Mouse (Mus musculus) limb, embryonic 11.5 days (tissue): ENCODE measurements around the gene Rdx. TPM values are rescaled to one million over a fixed set of nuclear protein-coding genes. Genes with fewer than 3 reads are reported as not detected.

Source experiments
- ATAC-seq: fragments of 200-750 bp; cut with Nextera tagmentation; 2 replicates; pipeline ENCODE4 v1.8.0; 2017; ENCODE audit warnings: low read depth; ENCODE audit not compliant: insufficient number of reproducible peaks, low FRiP score, low TSS enrichment
- DNase-seq: peaks from one replicate; pipeline ENCODE4 v3.0.0-alpha.2; 2015; ENCODE audit warnings: low spot score
- H3K27ac ChIP-seq: fragments of 300-500 bp; sonication (generic); replicated peaks from 2 replicates; pipeline ENCODE4 v1.5.1; 2014; ENCODE audit warnings: low read depth, mild to moderate bottlenecking, low read length
- H3K27me3 ChIP-seq: fragments of 300-500 bp; sonication (generic); 2 replicates; pipeline ENCODE4 v1.6.1; 2014; ENCODE audit warnings: mild to moderate bottlenecking, low read length, mixed read lengths; ENCODE audit not compliant: control insufficient read depth, insufficient read depth
- H3K36me3 ChIP-seq: fragments of 300-500 bp; sonication (generic); 2 replicates; pipeline ENCODE4 v1.6.1; 2014; ENCODE audit warnings: mild to moderate bottlenecking, low read length, moderate library complexity, mixed read lengths; ENCODE audit not compliant: control insufficient read depth, insufficient read depth
- H3K4me1 ChIP-seq: fragments of 300-500 bp; sonication (generic); 2 replicates; pipeline ENCODE4 v1.6.1; 2014; ENCODE audit warnings: low read length, mixed read lengths; ENCODE audit not compliant: control insufficient read depth, insufficient read depth
- H3K4me2 ChIP-seq: fragments of 300-500 bp; sonication (generic); 2 replicates; pipeline ENCODE4 v1.6.1; 2014; ENCODE audit warnings: low read depth, mild to moderate bottlenecking, moderate library complexity; ENCODE audit not compliant: severe bottlenecking
- H3K4me3 ChIP-seq: fragments of 300-500 bp; sonication (generic); 2 replicates; pipeline ENCODE4 v1.5.1; 2014; ENCODE audit warnings: low read depth, low read length
- H3K9ac ChIP-seq: fragments of 300-500 bp; sonication (generic); 2 replicates; pipeline ENCODE4 v1.6.1; 2014; ENCODE audit warnings: mild to moderate bottlenecking, low read length
- H3K9me3 ChIP-seq: fragments of 300-500 bp; sonication (generic); 2 replicates; pipeline ENCODE4 v1.6.1; 2016; ENCODE audit warnings: low read length; ENCODE audit not compliant: control insufficient read depth
- WGBS: fragments of 180-500 bp; shearing (Covaris S2); extraction: QIAGEN DNeasy Blood & Tissue Kit; methylation state at CpG from one replicate; pipeline ENCODE4 v1.1.7; 2014; 5-methylcytosine and 5-hydroxymethylcytosine counted together
- polyA plus RNA-seq: library from polyadenylated mRNA; unstranded; fragments of >200 nt; fragmentation: Nextera tagmentation; extraction: Ambion mirVana; gene quantifications from 2 replicates; pipeline ENCODE4 v1.2.1, GENCODE M21; 2014

The Rdx gene
- polyA plus RNA-seq, 1 experiment from 2014 or later, result 198 TPM

DNA sequence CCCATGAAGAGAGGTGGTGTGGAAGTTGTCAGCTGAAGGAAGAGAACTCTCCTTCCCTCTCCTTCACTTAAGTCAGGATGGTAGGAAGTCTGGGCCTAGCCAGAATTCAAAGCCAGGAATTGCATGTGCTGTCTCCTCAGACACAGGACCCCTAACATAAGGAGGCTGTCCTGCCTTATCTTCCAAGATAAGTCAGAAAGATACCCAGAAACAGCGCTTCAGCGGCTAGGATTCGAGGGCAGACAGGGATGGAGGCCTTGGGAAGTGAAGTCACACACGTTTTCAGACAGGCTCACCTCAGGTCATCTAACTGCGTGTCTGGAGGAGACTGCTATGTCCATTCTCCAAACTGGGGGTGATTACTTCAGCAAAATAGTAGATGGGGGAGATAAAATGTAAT lies 47.0 kb downstream of the Rdx start:
- 86% methylated on average over 5 of the region's 5 CpGs for WGBS
- no peak for ATAC-seq

GRCm38 (mm10) chr9:52094471-52094980 lies 47.6 kb downstream of the Rdx start:
- DNase-seq, result no peak
- no peak overlapping the region for H3K9ac ChIP-seq
- H3K27ac ChIP-seq, result no peak overlapping the region
- H3K27me3 ChIP-seq, result no peaks in the 10 kb centered on the region
- no peak overlapping the region for H3K4me2 ChIP-seq
- no peak for ATAC-seq
- no peaks in the 10 kb centered on the region for H3K4me1 ChIP-seq
- no peaks in the 10 kb centered on the region for H3K36me3 ChIP-seq
- WGBS, result 89% methylated on average over 10 of the region's 10 CpGs
- H3K9me3 ChIP-seq, result no peaks in the 10 kb centered on the region
- H3K4me3 ChIP-seq, result no peak overlapping the region

More for the DNA sequence above, 47.0 kb downstream of the Rdx start:
- Histone ChIP-seq H3K4me3 (no peak overlapping the region), H3K27me3 (no peaks in the 10 kb centered on the region), H3K4me2 (no peak overlapping the region), H3K9me3 (no peaks in the 10 kb centered on the region), H3K4me1 (no peaks in the 10 kb centered on the region), H3K36me3 (no peaks in the 10 kb centered on the region), H3K9ac (no peak overlapping the region), H3K27ac (no peak overlapping the region)
- no peak for DNase-seq

DNA sequence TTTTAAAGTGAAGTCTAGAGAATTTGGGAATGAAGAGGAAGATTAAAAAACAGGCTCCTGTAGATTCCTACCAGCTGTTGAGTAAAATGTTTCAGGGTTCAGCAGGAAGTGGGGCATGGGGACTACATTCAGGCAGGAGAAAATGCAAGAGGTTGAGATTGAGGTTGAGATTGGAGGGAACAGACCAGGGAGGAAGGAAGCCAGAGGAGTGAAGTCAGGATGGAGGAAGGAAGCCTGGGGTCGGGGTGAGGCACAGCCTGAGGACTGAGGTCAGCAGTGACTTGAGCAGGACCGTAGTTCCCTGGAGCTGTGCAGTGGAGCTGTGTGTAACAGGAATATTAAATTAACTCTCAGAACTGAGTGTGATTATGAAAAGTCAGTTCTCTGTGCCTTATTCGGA lies 48.7 kb downstream of the Rdx start:
- no peaks in the 10 kb centered on the region for H3K36me3 ChIP-seq
- DNase-seq, result no peak
- no peaks in the 10 kb centered on the region for H3K4me1 ChIP-seq
- ATAC-seq, result no peak
- H3K4me3 ChIP-seq, result no peak overlapping the region
- H3K27me3 ChIP-seq, result no peaks in the 10 kb centered on the region
- H3K4me2 ChIP-seq, result no peak overlapping the region
- no peaks in the 10 kb centered on the region for H3K9me3 ChIP-seq
- WGBS, result 79% methylated on average over 3 of the region's 3 CpGs
- H3K27ac ChIP-seq, result no peak overlapping the region
- H3K9ac ChIP-seq, result no peak overlapping the region

DNA sequence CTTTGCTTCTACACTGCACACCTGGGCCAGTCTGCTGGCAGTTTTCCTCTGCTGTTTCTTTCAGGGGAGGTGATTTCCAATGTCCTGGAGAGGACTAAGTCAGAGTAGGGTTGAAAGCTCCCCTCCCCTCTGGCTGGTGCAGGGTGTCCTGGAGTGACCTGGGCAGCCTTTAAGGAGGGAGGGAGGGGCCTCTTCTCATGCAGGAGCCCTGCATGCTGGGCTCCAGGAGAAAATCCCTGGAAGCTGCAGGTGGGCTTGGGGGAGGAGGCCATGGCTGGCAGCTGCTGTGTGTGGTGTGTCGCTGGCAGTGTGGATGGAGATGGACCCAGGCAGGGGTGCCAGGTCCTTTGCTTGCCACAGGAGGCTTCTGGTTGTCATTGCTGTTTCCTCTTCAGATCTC lies 50.4 kb downstream of the Rdx start:
- Histone ChIP-seq H3K4me2 (no peak overlapping the region), H3K9ac (no peak overlapping the region), H3K27me3 (no peaks in the 10 kb centered on the region), H3K36me3 (no peaks in the 10 kb centered on the region), H3K4me3 (no peak overlapping the region), H3K27ac (no peak overlapping the region), H3K9me3 (no peaks in the 10 kb centered on the region), H3K4me1 (no peaks in the 10 kb centered on the region)
- DNase-seq (no peak), ATAC-seq (no peak)
- WGBS, result 13% methylated on average over 1 of the region's 1 CpGs

GRCm38 (mm10) chr9:52098600-52098999 lies 51.6 kb downstream of the Rdx start:
- Histone ChIP-seq H3K4me1 (no peaks in the 10 kb centered on the region), H3K4me3 (no peak overlapping the region), H3K4me2 (no peak overlapping the region), H3K9me3 (no peaks in the 10 kb centered on the region), H3K9ac (no peak overlapping the region), H3K27me3 (no peaks in the 10 kb centered on the region), H3K27ac (no peak overlapping the region), H3K36me3 (no peaks in the 10 kb centered on the region)
- peak; percentile 90 for DNase-seq
- peak; percentile 55; the same call in 1 of the 2 replicates for ATAC-seq
- 2% methylated on average over 7 of the region's 7 CpGs for WGBS

- Histone ChIP-seq H3K27me3 (no peaks in the 10 kb centered on the region), H3K27ac (no peak overlapping the region), H3K9ac (no peak overlapping the region), H3K4me3 (no peak overlapping the region), H3K36me3 (no peaks in the 10 kb centered on the region), H3K4me2 (no peak overlapping the region), H3K9me3 (no peaks in the 10 kb centered on the region), H3K4me1 (no peaks in the 10 kb centered on the region)
- DNase-seq (no peak), ATAC-seq (no peak)
- 90% methylated on average over 14 of the region's 14 CpGs for WGBS
These were observed 53.5 kb downstream of the Rdx start for GRCm38 (mm10) chr9:52100426-52100825.

GRCm38 (mm10) chr9:52102060-52102844 lies 55.3 kb downstream of the Rdx start:
- H3K36me3 ChIP-seq, result no peaks in the 10 kb centered on the region
- ATAC-seq (no peak; the same call in 1 of the 2 replicates), DNase-seq (no peak)
- H3K9me3 ChIP-seq, result no peaks in the 10 kb centered on the region
- H3K27ac ChIP-seq, result no peak overlapping the region
- no peak overlapping the region for H3K4me3 ChIP-seq
- no peaks in the 10 kb centered on the region for H3K27me3 ChIP-seq
- H3K4me2 ChIP-seq, result no peak overlapping the region
- 74% methylated on average over 13 of the region's 13 CpGs for WGBS
- H3K4me1 ChIP-seq, result no peaks in the 10 kb centered on the region
- no peak overlapping the region for H3K9ac ChIP-seq

GRCm38 (mm10) chr9:52103448-52104224 lies 56.7 kb downstream of the Rdx start:
- Histone ChIP-seq H3K9me3 (no peaks in the 10 kb centered on the region), H3K27ac (no peak overlapping the region), H3K4me2 (no peak overlapping the region), H3K9ac (no peak overlapping the region), H3K36me3 (no peaks in the 10 kb centered on the region), H3K4me3 (no peak overlapping the region), H3K27me3 (no peaks in the 10 kb centered on the region), H3K4me1 (no peaks in the 10 kb centered on the region)
- WGBS, result 78% methylated on average over 9 of the region's 9 CpGs
- ATAC-seq (no peak), DNase-seq (no peak)
